Mouse (Mus musculus): ENCODE data around the gene Tsku.

The Tsku gene

DNA sequence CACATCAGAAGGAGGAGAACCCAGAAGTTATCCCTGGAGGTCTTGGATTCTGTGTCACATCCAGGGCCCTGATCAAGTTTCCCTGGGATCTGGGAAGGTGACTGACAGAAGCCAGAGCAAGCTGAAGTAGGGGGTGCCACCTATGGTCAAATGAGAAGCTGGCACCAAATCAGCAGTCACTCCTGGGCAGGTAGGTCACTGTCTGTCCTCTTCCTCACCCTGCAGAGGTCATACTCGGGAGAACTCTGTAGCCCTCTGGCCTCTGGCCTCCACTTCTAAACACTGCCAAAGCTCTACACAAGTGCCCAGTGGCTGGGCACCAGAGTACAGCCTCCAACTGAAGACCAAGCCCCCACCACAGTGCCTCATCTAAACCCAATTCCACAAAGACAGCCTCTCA is 3.1 kb downstream of the Tsku start:
- no peak for DNase-seq

DNA sequence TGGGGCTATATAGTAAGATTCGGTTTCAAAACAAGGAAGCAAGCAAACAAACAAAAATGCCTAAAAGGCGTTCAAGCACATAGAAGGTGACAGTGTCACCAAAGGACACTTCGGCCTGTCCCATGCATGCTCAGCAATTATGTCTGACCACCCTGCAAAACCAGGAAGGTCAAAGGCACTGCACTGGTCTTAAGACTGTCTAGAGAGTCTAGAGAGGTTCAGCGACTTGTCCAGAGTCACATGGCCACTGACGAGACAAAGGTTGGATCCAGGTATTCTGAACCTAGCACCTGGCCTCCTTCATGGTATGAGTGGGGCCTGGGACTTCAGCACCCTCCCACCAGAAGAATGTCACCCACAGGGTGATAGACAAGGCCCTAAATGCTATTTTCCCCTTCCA is 3.8 kb downstream of the Tsku start:
- DNase-seq = no peak

DNA sequence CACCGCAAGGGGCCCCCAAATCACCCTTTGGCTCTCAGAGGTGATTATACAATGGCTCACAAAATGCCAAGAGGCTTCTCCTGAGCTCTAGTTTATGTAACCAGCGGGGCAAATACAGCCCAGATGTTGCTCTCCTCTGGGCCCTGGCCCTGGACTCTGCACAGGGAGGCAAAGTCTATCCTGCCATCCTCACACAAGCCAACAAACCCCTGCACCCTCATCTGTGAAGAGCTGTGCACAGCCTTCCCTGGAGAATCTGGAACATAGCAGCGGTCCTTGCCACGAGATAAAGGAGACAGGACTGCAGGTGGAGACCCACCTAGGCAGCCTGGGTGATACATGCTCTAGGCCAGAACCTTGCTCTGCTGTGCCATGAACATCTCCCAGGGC is 6.2 kb downstream of the Tsku start:
- peak; percentile 74 for DNase-seq

DNA sequence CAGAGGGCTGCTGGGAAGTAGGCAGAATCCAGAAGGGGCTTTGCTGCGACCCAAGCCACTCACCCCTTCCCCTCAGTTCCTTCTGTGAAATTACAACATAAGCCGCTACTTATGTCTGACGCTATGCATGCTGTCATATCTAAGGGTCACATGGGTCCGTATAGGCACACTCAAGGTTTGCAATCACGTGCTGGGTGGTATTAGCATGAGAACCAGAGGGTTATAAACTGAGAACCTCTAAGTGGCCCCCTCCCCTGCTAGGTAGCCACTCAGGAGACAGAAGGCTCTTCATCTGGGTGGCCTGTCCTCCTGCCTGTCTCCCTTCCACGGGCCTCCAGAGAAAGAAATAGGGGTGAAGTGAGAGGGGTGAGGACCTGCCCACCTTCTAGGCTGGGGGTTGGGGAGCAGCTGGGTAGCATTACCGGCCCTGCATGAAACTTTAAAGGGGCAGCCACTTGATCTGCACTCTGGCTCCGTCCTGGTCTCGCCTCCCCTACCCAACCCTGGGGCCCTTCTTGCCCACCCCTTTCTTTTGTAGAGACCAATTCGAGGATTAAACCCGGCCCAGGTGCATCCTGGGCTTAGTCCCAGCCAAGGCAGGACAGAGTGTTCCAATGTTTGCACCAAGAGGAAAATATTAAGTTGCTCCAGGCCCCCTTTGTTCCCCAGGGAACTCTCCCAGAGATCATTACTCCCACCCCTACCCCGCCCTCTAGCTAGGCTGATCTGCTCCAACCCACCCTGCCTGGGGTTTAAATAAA is 6.8 kb downstream of the Tsku start:
- no peak for DNase-seq

DNA sequence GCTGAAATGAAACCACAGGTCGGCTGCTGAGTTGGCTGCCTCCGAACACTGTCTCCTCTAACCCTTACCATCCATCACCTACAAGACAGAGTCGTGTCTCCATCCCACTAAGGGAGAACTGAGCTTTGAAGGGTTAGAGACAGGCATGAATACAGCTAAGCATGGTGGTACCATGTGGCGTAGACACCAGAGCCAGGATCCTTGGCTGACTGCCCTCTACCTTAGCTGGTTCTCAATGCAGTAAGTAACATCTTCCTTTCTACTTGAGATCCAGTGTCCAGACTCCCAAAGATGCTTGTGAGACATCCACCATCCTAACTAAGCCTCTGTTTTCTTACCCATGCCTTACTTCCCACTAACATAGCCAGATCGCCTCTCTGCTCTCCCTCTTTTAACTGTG is 7.5 kb downstream of the Tsku start:
- no peak for DNase-seq

DNA sequence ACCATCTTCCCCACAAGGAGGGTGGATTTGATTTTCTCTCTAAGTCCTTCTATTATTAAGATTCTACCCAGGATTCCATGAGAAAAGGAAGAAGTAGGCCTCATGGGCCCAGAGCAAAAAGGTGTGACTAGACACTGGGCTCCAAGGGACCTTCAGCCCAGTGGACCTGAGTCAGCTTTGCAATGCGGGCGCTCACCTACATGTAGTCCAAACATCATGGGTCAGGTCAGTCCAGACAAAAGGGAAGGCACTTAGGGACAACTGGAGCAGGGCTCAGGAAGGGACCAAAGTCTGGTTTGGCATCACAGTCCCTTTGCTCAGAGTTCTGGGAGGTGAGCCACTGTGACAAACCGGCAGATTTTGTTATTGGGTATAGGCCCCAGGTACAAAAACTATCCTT is 9.6 kb downstream of the Tsku start:
- peak; percentile 18 for DNase-seq

DNA sequence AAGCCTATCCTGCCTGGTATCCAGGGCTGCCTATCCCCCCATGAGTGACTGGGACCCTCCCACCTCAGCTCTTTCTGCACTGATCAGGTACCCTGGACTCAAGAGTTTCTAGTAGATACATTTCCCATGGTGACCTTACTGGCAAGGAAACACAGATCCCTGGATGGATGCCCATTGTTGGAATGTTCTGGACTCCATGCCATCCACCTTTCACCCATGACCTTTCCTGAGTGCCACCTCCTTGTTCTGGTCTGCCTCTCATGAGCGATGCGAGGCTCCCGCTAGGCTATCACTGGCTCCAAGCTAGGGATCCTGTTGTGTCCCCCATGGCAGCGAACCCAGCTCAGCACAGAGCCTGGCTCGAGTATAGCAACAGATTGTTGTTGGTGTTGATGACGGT is 11.3 kb downstream of the Tsku start:
- no peak for DNase-seq

DNA sequence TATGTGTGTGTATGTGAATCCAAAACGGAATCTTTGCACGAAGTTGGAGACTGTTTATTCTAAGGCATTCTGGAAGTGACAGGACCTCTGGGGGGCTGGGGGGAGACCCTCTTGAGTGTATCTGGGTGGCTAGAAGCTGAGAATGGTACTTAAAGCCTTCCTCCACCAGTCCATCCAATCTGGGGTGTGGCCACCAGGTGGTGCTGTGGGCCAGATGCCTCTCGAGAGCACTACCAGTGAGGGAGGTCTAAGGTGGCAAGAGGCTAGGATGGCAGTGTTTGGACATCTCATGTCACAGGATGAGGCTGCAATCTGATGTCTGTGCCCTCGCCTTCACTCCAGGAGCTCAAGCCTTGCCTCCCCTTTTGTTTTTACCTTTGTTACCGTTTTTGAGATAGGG is 12.0 kb downstream of the Tsku start:
- DNase-seq = peak; percentile 89

DNA sequence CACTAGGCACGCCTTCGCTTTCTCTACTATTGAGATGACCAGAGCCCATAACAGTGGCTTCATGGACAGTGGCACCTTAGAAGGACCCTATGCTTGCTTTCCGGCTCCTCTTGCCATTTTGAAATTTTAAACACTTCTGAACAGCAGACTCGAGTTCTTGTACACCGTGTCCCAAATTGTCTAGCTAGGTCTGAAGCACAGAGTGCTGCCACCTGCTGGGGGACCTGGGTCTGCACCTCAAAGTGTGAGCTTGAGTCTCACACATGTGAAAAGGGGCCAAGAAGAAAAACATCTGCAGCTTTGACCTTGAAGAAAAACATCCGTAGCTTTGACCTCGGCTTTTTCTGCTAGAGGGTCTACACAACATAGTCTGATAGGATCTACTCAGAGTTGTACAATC is 13.1 kb downstream of the Tsku start:
- peak; percentile 66 for DNase-seq

DNA sequence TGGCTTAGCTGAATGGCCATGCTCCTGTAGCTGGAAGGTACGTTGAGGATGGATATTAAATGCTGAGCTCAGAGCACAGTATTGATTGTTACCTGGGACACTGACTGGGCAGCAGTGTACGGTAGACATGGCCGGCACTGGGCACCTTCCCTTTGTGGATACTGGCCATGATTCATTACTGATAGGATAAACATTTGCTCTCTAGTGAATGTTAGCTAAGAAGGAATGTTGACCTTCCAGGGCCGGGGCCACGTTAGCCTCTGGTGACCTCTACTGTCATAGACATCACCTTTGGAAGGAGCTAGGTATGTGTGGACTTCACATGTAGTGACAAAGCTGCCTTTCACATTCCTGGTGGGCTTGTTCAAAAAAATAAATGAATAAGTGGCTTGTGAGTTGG is 13.7 kb downstream of the Tsku start:
- no peak for DNase-seq

DNA sequence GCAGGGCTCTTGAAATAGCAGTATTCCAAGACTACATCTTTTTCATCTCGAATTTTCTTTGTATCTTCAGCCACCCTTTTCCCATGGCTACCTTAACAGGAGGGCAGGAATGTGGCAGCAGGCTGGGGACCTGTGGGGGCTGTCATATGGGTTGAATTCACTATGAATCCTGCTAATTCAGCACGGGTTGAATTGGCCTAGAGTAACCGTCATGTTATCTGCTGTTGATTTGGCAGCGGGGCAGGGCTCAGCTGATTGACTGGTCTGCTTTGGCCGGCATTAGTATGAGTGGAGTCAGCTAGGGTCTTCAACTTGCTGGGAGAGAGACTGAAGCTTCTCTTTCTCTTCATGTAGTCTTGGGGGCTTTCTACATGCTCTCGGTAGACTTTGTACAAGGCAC is 16.1 kb downstream of the Tsku start:
- no peak for DNase-seq

DNA sequence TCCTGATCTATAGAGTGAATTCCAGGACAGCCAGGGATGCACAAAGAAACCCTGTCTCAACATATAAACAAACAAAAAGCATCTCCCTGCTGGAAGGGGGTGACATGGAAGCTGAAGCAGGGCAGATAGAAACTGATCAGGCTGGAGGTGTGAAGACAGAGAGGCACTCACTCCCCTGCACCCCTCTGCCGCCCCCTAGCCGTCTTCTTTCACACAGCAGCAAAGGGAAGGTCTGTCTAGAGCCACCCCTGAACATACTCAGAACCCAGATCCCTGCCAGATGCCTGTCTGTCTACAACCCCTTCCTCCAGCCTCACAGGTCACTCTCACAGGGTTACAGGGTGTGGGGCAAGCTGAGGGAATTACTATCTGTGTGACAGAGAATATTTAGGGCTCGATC is 16.8 kb downstream of the Tsku start:
- DNase-seq = peak; percentile 28

DNA sequence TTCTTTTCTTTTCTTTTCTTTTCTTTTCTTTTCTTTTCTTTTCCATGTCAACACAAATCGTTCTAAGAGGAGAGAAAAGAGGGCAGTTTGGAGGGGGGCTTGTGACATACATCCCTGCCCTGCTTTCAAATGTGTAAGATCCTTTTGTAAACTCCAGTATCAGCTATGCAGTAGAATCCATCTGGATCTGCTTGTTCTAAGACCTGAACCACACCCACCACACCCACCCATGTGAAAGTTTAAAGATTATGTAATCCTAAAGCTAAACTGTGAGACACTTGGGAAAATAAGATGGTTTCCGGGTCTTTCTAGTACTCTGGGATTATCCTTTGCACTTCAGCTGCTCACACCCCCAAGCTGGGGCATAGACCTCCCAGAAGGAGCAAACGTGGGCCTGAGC is 18.9 kb downstream of the Tsku start:
- no peak for DNase-seq

DNA sequence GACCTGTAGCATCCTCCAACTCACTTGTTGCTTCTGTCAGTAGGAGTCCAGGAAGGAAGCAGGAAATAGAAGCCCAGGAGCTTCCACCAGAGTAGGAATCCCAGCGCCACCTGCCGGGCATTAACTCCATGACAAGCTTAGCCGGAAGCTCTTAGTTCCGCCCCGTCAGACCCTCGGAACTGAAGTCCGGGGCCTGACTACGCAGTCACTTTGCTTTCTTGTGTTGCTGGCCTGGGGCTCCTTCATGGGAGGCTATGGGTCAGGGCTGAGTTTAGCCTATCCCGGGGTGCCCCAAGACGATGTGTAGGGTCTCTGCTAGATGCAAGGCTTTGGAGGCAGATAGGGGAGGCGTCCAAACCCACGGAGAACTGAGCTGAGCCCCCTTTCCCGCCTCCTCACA is 19.7 kb downstream of the Tsku start:
- peak; percentile 88 for DNase-seq

DNA sequence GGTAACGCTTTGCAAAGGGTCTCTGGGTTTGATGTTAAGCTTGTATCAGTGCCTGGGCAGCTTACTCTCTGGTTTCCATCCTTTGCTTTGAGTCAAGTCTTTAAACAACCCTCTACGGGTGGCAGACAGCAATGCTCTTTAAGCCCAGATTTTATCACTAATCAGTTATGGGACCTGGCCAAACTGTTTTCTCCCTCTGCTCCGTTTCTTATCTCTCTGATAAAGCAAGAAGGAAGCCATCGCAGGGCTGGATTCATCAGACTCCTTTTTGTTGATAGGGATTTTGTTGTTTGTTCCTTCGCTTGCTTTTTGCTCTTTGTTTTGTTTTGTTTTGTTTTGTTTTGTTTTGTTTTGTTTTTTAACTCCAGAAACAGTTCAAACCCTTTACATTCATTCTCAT is 20.8 kb downstream of the Tsku start:
- DNase-seq = no peak

DNA sequence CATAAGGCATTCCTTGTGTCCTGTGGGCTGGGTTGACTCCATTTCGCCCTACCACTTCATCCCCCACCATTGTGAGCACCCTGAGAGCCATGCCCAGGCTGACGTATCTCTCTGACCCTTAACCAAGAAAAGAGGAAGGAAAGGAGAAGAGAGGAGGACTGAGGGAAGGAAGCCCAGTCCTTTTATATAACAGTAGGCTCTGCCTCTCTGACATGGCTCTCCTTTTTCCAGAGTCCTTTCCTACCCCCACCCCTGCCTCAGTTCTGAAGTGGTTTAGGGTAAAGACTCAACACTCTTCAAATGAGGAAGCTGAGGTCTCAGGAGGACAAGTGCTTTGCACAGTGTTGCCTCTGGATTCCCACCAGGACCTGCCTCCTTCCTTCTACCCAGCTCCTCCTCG is 27.1 kb downstream of the Tsku start:
- no peak for DNase-seq

DNA sequence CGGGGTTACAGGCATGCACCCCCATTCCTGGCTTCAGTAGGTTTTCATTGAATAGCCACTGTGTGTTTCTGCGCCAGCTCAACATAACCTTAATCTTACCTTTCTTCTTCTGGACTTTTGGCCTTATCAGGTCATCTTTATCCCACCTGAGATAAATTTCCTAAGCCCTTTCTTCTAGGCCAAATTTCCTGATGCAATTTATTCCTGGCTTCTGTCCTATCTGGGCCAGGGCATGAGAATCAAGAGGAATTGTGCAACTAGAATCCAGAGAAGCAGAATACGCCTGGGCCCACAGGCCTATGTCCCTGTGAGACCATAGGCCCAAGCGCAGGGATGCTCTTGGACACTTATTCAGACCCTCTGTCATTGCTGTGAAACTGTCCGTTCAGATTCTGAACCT is 27.6 kb downstream of the Tsku start:
- DNase-seq = no peak

DNA sequence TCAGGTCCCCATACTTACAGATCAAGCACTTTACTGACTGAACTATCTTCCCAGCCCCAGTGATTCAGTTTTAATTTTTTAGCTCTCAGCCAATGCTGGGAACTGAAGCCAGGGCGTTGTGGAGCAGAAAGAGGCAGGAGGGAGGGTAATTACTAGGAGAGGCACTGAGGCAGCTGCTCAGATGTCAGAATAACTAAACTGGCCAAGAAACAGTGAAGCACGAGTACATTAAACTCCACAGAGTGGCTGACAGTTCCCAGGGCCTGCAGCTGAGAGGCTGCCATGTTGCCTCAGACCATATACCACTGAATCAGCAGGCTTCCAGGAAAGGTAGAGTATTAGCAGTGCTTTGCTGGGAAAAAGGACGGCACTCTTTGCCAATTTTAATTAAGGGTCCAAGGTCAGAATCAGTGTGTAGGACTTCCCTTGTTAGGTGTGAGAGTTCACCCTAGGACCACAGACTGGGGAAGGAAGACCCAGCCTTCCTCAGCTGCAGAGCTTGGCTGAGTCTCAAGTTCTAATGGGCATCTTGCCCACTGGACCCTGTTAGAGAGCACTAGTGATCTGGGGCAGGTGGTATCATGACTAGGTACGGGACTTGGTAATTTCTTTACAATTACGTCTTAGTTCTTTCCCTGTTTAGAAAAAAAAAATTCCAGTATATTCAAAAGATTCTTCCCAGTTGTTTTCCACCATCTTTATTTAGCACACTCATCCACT is 28.3 kb downstream of the Tsku start:
- DNase-seq = no peak

DNA sequence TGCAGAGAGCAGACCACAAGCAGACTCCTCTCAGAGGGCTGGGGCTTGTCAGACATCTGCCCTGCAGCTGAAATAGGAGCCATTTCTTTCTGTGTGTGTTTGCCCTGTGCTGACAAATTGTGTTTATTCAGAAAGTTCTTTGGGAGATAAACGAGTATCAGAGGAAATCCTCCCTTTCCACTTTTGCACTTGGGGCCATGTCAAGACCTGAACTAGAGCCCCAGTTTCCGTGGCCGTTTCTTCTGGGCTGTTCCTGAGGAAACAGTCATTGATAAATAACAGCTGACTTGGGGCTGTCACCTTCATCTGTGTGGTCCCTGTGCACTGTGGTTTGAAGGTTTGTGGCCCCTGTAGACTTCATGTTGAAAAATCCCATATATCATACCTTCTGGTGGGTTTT is 29.2 kb downstream of the Tsku start:
- no peak for DNase-seq

DNA sequence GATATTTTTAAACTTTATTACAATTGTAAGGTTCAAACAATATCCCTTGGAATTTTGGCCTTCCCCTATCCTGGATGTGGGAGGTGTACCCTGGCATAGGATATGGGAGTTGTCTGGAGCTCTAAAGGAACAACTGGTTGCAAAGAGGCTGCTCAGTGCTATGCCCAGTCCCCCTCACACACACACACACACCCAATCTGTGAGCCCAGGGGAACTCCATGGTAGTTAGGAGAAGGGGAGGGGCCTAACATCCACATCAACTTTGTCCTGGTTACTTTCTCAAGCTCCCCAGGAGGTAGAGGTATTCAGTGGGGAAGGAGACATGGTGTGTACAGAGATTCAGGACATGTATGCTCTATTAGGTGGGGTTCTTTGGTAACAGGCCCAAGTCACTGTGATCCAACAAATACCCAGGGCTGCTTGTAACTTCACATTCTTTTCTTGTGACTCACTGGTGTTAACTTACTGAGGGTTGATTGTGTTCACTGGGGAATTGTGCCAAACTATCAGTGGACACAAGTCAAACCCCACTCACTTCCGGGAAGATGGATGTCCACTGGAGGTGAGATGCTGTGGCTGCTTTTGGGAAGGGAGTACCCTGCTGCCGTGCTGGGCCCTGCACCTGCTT is 30.6 kb downstream of the Tsku start:
- no peak for DNase-seq

DNA sequence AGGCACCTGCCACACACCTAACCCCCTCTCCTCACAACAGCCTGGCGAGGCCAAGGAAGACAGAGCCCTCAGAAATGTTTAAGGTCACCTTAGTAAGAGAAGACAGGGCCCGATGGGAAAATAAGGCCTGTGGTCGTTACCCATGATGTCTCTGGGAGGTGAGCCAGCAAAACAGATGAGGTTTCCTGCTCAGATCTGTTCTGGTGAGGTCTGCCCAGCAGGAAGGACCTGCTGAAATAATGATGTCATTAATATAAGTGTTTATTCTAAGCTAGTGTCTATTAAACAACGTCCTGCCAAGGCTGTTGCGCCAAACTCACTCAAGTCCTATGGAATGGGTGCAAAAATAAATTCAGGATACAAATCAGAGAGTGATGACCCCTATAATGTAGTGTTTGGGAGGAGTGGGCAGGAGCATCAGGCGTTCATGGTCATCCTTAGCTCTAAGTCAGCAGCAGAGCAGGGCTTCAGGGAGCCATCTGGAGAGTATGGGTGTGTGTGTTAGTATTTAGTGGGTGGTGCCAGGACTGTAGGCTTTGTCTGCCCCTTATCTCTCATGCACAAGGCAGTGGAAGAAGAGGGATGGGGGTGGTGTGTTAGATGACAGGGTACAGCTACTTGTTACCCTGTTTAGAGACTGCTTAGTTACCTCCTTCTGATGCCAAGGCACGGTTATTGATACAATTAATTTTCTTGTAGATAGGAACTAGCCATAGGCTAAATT is 31.3 kb downstream of the Tsku start:
- no peak for DNase-seq

DNA sequence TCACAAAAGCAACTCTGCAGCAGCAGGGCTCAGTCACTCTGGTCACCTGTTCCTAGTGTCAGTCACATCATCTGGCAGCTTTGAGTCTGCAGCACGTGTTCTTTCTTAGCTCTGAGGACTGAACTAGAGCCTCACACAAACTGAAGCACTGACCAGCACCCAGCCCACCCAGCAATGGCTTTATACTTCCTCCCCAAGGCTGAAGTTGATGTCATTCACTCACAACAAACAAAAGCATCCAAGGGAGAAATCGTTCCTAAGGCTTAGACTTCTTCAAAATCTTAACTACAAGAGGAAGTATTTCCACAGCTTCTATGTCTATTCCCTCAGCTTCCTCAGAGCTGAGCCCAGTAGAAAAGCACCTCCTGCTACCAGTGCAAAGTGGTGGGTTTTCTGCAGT is 32.8 kb downstream of the Tsku start:
- DNase-seq = no peak

DNA sequence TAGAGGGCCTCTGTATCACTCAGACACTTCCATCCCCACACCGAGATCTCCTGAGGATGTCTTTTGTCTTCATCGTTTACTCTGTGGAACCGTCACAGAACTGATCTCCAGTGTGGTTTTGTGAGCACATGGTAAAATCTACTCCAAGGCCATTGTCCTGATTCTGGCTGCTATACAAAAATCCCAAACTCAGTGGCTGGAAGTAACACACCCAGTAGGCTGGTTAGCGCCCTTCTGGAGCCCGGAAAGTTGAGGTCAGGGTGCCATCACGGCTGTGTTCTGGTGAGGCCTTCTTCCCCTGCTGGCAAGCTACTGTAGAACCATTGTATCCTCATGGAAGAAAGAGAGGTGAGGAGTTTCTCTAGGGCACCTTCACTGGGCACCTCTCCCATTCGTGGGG is 35.1 kb downstream of the Tsku start:
- no peak for DNase-seq

DNA sequence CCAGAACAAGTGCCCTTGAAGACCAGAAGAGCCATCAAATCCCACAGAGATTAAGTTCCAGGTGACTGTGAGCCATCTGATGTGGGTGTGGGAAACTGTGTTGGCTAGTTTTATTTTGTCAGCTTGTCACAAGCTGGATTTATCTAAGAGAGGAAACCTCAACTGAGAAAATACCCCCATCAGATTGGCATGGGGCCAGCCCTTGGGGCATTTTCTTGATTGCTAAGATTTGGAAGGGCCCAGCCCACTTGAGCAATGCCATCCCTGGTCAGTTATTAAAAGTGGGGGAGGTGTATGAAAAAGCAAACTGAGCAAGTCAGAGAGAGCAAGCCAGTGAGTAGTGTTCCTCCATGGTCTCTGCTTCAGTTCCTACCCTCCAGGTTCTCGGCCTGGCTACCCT is 36.9 kb downstream of the Tsku start:
- DNase-seq = no peak
